Mouse (Mus musculus): ENCODE data around the gene Arid1b.

The Arid1b gene

GRCm38 (mm10) chr17:5246688-5247087, 252.6 kb downstream of the Arid1b start:
- DNase-seq (ENCODE audit: low spot score in 2 of 2) = no peak

GRCm38 (mm10) chr17:5247247-5247646, 253.1 kb downstream of the Arid1b start:
- no peak for DNase-seq (ENCODE audit: low spot score in 2 of 2)

GRCm38 (mm10) chr17:5247737-5248136, 253.6 kb downstream of the Arid1b start:
- DNase-seq (ENCODE audit: low spot score in 2 of 2) = no peak

- DNase-seq (ENCODE audit: low spot score in 2 of 2) = peak in 1 of 2 experiments; percentile 26
Observed at GRCm38 (mm10) chr17:5248957-5249656, 255.0 kb downstream of the Arid1b start.

GRCm38 (mm10) chr17:5249681-5250180, 255.6 kb downstream of the Arid1b start:
- no peak for DNase-seq (ENCODE audit: low spot score in 2 of 2)

- DNase-seq (ENCODE audit: low spot score in 2 of 2) = peak; percentile 59 to 84
Observed at GRCm38 (mm10) chr17:5252436-5252835, 258.3 kb downstream of the Arid1b start.

GRCm38 (mm10) chr17:5254717-5255617, 260.8 kb downstream of the Arid1b start:
- no peak for DNase-seq (ENCODE audit: low spot score in 2 of 2)

GRCm38 (mm10) chr17:5255618-5255933, 261.4 kb downstream of the Arid1b start:
- DNase-seq (ENCODE audit: low spot score in 2 of 2) = no peak

- DNase-seq (ENCODE audit: low spot score in 2 of 2) = no peak
Observed at GRCm38 (mm10) chr17:5258978-5259377, 264.8 kb downstream of the Arid1b start.

- no peak for DNase-seq (ENCODE audit: low spot score in 2 of 2)
Observed at GRCm38 (mm10) chr17:5261131-5261651, 267.1 kb downstream of the Arid1b start.

GRCm38 (mm10) chr17:5261874-5262605, 267.9 kb downstream of the Arid1b start:
- DNase-seq (ENCODE audit: low spot score in 2 of 2) = no peak

- no peak for DNase-seq (ENCODE audit: low spot score in 2 of 2)
Observed at GRCm38 (mm10) chr17:5262788-5263187, 268.7 kb downstream of the Arid1b start.

GRCm38 (mm10) chr17:5264783-5265182, 270.7 kb downstream of the Arid1b start:
- no peak for DNase-seq (ENCODE audit: low spot score in 2 of 2)

- DNase-seq (ENCODE audit: low spot score in 2 of 2) = no peak
Observed at GRCm38 (mm10) chr17:5265615-5266014, 271.5 kb downstream of the Arid1b start.

- DNase-seq (ENCODE audit: low spot score in 2 of 2) = no peak
Observed at GRCm38 (mm10) chr17:5267747-5268146, 273.6 kb downstream of the Arid1b start.

- DNase-seq (ENCODE audit: low spot score in 2 of 2) = no peak
Observed at GRCm38 (mm10) chr17:5269302-5269701, 275.2 kb downstream of the Arid1b start.

- no peak for DNase-seq (ENCODE audit: low spot score in 2 of 2)
Observed at GRCm38 (mm10) chr17:5269774-5270173, 275.6 kb downstream of the Arid1b start.

GRCm38 (mm10) chr17:5270823-5271222, 276.7 kb downstream of the Arid1b start:
- no peak for DNase-seq (ENCODE audit: low spot score in 2 of 2)

GRCm38 (mm10) chr17:5273118-5273517, 279.0 kb downstream of the Arid1b start:
- DNase-seq (ENCODE audit: low spot score in 2 of 2) = no peak

GRCm38 (mm10) chr17:5273685-5274084, 279.6 kb downstream of the Arid1b start:
- DNase-seq (ENCODE audit: low spot score in 2 of 2) = no peak

GRCm38 (mm10) chr17:5274429-5274828, 280.3 kb downstream of the Arid1b start:
- no peak for DNase-seq (ENCODE audit: low spot score in 2 of 2)

GRCm38 (mm10) chr17:5275749-5276148, 281.6 kb downstream of the Arid1b start:
- no peak for DNase-seq (ENCODE audit: low spot score in 2 of 2)

Measured in spleen, postnatal 10 days (tissue).